Mouse (Mus musculus): ENCODE results near the gene Mei4. TPM values are rescaled to one million over a fixed set of nuclear protein-coding genes. Genes with fewer than 3 reads are reported as not detected.
A peak's percentile ranks its signal among the peaks of the same experiment; 100 is the strongest.

Mei4 gene
- total RNA-seq, 1 experiment from 2014 or later = 5.3 TPM

DNA sequence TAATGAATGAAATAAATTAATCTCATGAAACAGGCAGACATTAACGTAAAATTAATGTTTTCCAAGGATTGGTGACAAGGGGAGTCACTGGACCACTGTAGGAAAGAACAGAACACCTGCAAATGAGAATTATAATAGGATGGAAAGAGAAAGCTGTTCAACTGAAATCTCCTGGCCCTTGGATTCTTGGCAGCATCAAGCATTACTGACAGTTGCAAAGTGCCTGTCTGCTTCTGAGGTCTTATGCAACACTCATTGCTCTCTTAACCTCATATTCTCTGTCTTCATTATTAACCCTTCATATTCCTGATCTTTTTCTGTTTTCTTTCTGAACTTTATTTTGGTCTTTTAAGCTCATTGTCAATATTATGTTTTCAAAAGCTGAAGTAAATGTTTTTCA lies 210.4 kb downstream of the Mei4 start:
- ATAC-seq (replicated peaks in 1 of 2; ENCODE audit: insufficient read depth in 1 of 2, low FRiP score in 2 of 2, low TSS enrichment in 1 of 2, low read depth in 1 of 2, poor library complexity in 2 of 2, severe bottlenecking in 2 of 2) = no peak

DNA sequence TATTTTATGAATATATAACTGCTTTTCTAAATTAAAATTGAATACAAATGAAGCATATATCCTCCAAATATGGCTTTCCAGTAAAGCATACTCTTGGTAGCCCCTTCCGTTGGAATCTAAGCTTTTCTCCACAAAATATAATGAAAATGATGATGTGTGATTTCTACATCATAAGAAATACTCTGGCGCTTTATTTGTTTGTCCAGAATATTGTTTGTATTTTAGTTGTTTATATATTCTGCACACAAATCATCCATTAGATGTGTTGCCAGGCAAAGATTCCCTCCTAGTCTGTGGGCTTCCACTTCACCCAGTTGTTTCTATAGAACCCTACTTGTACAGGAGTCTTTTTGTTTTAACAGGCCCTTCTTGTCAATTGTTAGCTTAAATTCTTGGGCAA lies 211.8 kb downstream of the Mei4 start:
- no peak for ATAC-seq (replicated peaks in 1 of 2; ENCODE audit: insufficient read depth in 1 of 2, low FRiP score in 2 of 2, low TSS enrichment in 1 of 2, low read depth in 1 of 2, poor library complexity in 2 of 2, severe bottlenecking in 2 of 2)

DNA sequence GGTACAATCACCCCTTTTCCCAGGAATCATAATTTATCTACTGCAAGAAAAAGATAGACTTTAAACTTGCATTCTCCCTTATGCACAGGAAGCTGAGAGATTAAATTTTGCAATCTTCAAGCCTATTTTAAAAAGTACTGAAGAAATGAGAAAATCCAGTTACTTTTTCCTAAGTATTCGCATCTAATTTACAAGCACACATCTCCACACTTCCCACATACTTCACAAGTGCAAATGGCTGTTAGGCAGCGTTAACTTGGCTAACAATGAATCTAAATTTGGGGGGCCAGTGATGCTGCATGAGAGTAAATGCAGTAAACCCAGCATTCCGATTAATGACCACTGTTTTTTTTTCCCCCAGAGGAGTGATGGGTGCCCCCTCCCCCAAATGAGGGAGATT lies 232.9 kb downstream of the Mei4 start:
- ATAC-seq (replicated peaks in 1 of 2; ENCODE audit: insufficient read depth in 1 of 2, low FRiP score in 2 of 2, low TSS enrichment in 1 of 2, low read depth in 1 of 2, poor library complexity in 2 of 2, severe bottlenecking in 2 of 2) = no peak

DNA sequence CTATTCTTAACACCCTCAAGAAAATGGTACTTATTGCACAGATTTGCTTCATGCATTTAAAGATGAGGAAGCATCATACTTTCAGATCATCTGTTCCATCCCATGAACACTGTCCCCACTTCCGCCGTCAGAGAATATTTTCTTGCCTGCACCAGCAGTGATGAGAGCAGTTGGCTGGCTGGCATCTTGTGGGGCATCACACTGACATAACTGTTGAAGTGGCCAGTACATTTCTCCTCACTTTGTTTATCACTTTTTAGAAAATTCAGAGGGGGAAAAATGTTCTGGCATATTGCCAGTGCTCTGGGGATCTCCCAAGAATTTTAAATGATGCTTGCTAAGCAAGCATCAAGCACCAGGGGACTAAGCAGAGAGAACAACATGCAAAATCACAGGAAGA lies 251.4 kb downstream of the Mei4 start:
- ATAC-seq (replicated peaks in 1 of 2; ENCODE audit: insufficient read depth in 1 of 2, low FRiP score in 2 of 2, low TSS enrichment in 1 of 2, low read depth in 1 of 2, poor library complexity in 2 of 2, severe bottlenecking in 2 of 2) = no peak

DNA sequence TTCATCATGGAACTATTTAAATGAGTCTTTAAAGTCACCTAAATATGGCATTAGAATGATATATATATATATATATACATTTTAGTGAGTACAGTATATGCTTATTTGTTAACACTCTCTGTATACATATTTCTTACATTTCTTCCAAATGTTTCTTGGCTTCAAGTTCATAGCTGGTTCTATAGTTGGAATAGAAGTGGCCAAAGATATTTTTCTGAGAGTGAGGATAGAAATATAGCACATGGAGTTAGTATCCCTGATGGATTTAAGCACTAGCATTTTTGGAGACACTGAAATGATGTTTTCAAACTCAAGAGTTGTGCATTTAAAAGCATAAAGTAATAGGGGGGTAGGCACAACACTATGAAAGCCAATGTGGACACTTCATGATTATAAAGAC lies 272.6 kb downstream of the Mei4 start:
- ATAC-seq (replicated peaks in 1 of 2; ENCODE audit: insufficient read depth in 1 of 2, low FRiP score in 2 of 2, low TSS enrichment in 1 of 2, low read depth in 1 of 2, poor library complexity in 2 of 2, severe bottlenecking in 2 of 2) = no peak

DNA sequence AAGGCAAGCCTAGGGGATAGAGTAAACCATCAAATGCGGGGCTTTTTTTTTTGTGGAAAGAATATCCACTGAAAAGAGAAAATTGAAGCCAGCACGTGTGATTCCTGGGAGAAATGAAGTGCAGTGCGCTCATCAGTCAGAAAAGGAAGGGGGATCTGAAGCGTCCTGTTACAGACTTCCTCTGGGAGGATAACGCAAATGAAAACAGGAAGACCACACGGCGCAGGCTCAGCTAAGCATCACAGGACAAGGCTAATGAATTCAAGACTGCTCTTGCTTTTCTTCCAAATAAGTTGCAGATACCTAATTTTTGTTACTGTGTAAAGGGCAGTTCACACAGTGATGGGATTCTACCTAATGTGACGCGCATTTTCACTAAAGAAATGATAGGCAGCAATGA lies 296.7 kb downstream of the Mei4 start:
- no peak for ATAC-seq (replicated peaks in 1 of 2; ENCODE audit: insufficient read depth in 1 of 2, low FRiP score in 2 of 2, low TSS enrichment in 1 of 2, low read depth in 1 of 2, poor library complexity in 2 of 2, severe bottlenecking in 2 of 2)

DNA sequence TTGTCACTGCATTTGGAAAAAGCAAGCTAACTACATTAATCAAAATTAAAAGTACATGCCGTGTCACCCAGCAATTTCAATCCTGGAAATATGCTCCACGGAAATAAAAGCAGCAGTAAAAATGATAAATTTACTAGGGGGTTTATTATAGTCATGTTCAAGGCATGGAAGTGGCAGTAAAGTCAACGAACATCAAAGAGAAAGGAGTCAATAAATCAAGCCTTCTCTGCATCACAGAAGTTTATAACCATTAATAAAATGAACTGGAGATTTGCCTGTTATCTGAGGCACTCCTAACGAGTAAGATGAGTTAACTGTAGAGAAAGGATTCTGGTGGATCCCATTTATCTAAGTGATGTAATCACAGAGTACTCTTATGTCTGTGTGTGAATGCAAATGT lies 298.9 kb downstream of the Mei4 start:
- ATAC-seq (replicated peaks in 1 of 2; ENCODE audit: insufficient read depth in 1 of 2, low FRiP score in 2 of 2, low TSS enrichment in 1 of 2, low read depth in 1 of 2, poor library complexity in 2 of 2, severe bottlenecking in 2 of 2) = no peak

DNA sequence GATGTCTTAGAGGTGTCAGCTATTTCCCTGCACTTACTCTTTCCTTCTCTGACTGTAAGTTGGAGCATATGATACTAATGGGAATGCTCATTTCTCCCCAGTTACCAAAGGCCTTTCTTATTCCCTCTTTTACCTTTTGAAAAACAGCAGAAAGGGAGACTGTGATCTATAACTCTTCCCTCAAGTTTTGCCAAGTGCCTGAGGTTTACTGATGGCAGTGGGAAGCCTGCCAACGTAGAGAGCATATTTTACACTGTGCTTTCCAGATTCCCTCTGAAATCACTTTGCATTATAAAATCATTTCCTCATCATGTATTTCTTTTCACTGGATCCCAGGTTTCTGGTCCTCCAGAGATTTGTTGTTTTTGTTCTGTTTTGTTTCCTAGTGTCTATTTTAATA lies 354.5 kb downstream of the Mei4 start:
- no peak for ATAC-seq (replicated peaks in 1 of 2; ENCODE audit: insufficient read depth in 1 of 2, low FRiP score in 2 of 2, low TSS enrichment in 1 of 2, low read depth in 1 of 2, poor library complexity in 2 of 2, severe bottlenecking in 2 of 2)

DNA sequence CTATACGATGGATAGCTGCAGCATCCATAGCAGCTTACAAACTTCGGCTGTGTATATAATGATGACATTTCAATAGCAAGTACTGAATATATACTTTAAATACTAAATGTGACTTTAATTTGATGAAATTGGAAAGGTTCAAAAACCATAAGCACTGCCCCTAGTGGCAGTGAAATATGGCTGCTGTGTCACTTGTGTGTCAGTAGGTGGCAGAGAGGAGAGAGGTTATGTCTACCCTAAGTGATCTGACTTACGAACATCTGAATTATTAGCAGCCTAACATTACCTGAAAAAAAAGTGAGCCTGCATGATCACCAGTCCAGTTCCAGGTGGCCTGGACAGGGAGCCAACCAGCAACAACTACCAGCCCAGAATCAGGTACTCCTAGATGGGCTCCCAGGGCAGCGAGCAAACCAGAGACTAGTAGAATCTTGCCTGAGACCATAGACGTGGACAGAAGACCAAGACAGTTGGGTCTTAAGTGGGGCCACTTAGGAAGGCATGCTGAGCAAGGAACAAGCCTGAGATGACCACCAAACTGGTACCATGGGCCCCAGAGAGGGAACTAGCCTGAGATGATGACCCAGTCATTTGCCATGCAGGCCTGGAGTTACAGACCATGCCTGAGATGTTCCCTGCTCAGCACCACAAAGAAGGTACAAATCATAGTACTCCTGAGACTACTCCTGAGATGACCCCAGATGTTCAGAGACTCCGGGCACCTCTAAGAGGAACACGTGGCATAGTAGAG lies 384.4 kb downstream of the Mei4 start:
- peak; percentile 72 to 85; a peak in 3 of 4 replicates for ATAC-seq (replicated peaks in 1 of 2; ENCODE audit: insufficient read depth in 1 of 2, low FRiP score in 2 of 2, low TSS enrichment in 1 of 2, low read depth in 1 of 2, poor library complexity in 2 of 2, severe bottlenecking in 2 of 2)

Other genes with a start within 250 kb of the Mei4 start
- gene Htr1b, start 229.8 kb upstream of the Mei4 start, total RNA-seq (2017) = 0.15 and 0.19 TPM in 2 replicates